Mouse (Mus musculus): ENCODE results near the gene Colgalt2. TPM values are rescaled to one million over a fixed set of nuclear protein-coding genes. Genes with fewer than 3 reads are reported as not detected.

The Colgalt2 gene
- polyA plus RNA-seq, 1 experiment from 2014 or later, result 4.2 TPM

- Histone ChIP-seq H3K4me3 (no peak overlapping the region), H3K36me3 (no peaks in the 10 kb centered on the region), H3K9me3 (replicated peaks) (no peaks in the 10 kb centered on the region), H3K4me2 (replicated peaks) (no peak overlapping the region), H3K27ac (no peak overlapping the region), H3K4me1 (peaks cover 12% of the 10 kb centered on the region; the same call in 1 of the 2 replicates), H3K9ac (no peak overlapping the region), H3K27me3 (peaks cover 23% of the 10 kb centered on the region)
- ATAC-seq (ENCODE audit: low FRiP score), result no peak
- WGBS, result 71% methylated on average over 1 of the region's 1 CpGs
Measured at GRCm38 (mm10) chr1:152398708-152399107, 922 bp upstream of the Colgalt2 start.

DNA sequence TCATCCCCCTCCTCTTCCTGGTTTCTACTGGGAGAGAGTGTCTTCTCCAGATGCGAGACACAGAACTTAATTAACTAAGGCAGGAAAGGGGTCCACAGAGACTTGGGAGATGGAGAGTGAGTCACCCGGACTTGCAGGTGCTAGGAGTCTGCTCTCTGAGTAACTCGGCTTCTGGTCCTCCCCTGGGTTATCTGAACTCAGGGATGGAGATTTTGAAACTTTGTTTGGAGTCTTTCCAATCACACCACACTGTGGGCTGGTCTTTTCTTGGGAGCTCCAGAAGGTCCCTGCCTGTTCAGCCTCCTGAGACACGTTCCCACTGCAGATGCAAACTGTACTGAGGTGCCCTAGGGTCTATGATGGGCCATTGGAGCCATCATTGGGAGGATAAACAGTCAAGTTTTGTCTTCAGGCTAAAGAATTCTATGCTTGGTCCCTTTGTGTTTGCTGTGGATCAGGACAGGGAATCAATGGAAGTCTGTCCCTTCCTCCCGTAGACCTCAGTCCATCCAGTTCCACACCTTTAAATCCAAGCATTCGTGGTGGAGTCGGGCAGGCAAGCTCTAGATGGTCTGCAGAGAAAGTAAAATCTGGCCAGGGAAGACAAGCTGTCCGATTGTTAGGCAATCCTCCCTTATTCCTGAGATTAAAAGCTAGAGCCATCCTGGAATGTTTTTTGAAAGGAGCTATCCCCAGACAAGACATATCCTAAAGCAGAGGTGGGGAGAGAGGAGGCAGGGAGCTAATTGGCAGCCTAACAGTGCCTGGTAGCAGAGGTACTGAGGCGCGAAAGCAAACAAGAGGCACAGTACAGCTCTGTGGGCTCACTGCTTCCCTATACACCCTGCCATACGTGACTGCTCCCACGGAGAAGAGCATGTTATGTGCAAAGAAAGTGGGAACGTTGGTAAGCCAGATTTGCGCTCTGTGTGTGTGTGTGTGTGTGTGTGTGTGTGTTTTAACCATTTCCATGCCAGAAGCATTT, 1.2 kb downstream of the Colgalt2 start:
- WGBS, result 21% methylated on average over 14 of the region's 14 CpGs
- Histone ChIP-seq H3K4me1 (peaks cover 12% of the 10 kb centered on the region; the same call in 1 of the 2 replicates), H3K9ac (peak overlapping the region; percentile 70), H3K27me3 (peaks cover 23% of the 10 kb centered on the region), H3K4me2 (replicated peaks) (peak overlapping the region; percentile 76), H3K4me3 (peak overlapping the region; percentile 63), H3K36me3 (no peaks in the 10 kb centered on the region), H3K9me3 (replicated peaks) (no peaks in the 10 kb centered on the region), H3K27ac (no peak overlapping the region)
- ATAC-seq (ENCODE audit: low FRiP score), result peak; percentile 53; the same call in 1 of the 2 replicates

GRCm38 (mm10) chr1:152407021-152407946, 7.7 kb downstream of the Colgalt2 start:
- Histone ChIP-seq H3K9ac (no peak overlapping the region), H3K27ac (peak overlapping the region; percentile 40; the same call in 1 of the 2 replicates), H3K27me3 (no peaks in the 10 kb centered on the region), H3K4me3 (no peak overlapping the region), H3K9me3 (replicated peaks) (peaks cover 5% of the 10 kb centered on the region; the same call in 1 of the 2 replicates), H3K4me2 (replicated peaks) (peak overlapping the region; percentile 41), H3K4me1 (peaks cover 8% of the 10 kb centered on the region), H3K36me3 (peaks cover 3% of the 10 kb centered on the region; the same call in 1 of the 2 replicates)
- ATAC-seq (ENCODE audit: low FRiP score), result no peak
- WGBS, result 41% methylated on average over 22 of the region's 22 CpGs

DNA sequence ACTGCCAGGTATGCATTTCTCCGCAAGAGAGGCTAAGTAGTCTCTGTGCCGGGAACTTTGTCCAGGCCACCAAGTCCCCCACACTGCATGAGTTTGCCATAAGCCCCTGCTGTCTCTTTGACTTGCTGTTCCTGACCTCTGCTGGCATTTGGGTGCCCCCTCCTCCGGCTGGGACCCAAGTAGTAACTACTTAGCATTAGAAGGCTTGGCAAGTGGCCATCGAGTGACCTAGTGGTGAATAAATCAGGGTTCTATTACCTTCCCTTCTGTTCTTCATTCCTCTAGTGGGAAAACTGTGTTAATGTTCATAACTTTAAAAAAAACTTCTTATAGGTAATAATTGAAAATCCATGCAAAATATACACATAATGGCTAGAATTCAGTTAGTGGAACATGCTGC, 9.7 kb downstream of the Colgalt2 start:
- ATAC-seq (ENCODE audit: low FRiP score), result no peak
- Histone ChIP-seq H3K4me1 (peaks cover 8% of the 10 kb centered on the region), H3K27me3 (no peaks in the 10 kb centered on the region), H3K9ac (no peak overlapping the region), H3K4me3 (no peak overlapping the region), H3K36me3 (peaks cover 4% of the 10 kb centered on the region; the same call in 1 of the 2 replicates), H3K27ac (no peak overlapping the region), H3K9me3 (replicated peaks) (peaks cover 7% of the 10 kb centered on the region; the same call in 1 of the 2 replicates), H3K4me2 (replicated peaks) (no peak overlapping the region)
- 85% methylated on average over 4 of the region's 4 CpGs for WGBS

DNA sequence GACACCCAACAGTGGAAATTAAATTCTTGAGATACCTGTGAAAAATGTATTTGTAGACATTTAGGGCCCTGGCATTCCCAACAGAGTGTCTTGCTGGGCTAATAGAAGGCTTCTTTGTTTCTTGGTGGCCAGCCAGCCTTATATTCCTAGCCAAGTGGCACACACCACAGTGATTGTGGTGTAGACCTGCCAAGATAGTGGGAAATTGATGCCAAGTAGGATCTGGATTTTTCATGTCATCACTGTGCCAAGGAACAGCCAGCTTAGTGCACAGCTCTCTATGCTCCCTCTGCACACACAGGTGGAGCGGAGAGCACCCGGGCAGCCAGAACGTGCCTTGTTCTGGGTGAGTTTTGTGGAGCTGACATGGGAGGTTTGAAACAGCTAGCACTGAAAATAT, 11.0 kb downstream of the Colgalt2 start:
- ATAC-seq (ENCODE audit: low FRiP score), result no peak
- no peak overlapping the region for H3K4me2 ChIP-seq (replicated peaks)
- peaks cover 4% of the 10 kb centered on the region; the same call in 1 of the 2 replicates for H3K36me3 ChIP-seq
- H3K27ac ChIP-seq, result no peak overlapping the region
- H3K4me1 ChIP-seq, result peaks cover 8% of the 10 kb centered on the region
- WGBS, result 95% methylated on average over 3 of the region's 3 CpGs
- H3K9me3 ChIP-seq (replicated peaks), result peaks cover 7% of the 10 kb centered on the region; the same call in 1 of the 2 replicates
- H3K4me3 ChIP-seq, result no peak overlapping the region
- H3K27me3 ChIP-seq, result no peaks in the 10 kb centered on the region
- no peak overlapping the region for H3K9ac ChIP-seq

GRCm38 (mm10) chr1:152413116-152413515, 13.5 kb downstream of the Colgalt2 start:
- no peak overlapping the region for H3K9ac ChIP-seq
- no peaks in the 10 kb centered on the region for H3K27me3 ChIP-seq
- no peaks in the 10 kb centered on the region; the same call in 1 of the 2 replicates for H3K4me1 ChIP-seq
- no peak overlapping the region for H3K27ac ChIP-seq
- H3K9me3 ChIP-seq (replicated peaks), result peaks cover 7% of the 10 kb centered on the region; the same call in 1 of the 2 replicates
- no peak for ATAC-seq (ENCODE audit: low FRiP score)
- H3K4me2 ChIP-seq (replicated peaks), result no peak overlapping the region
- WGBS, result 92% methylated on average over 2 of the region's 2 CpGs
- H3K36me3 ChIP-seq, result peaks cover 4% of the 10 kb centered on the region; the same call in 1 of the 2 replicates
- no peak overlapping the region for H3K4me3 ChIP-seq

- no peaks in the 10 kb centered on the region; the same call in 1 of the 2 replicates for H3K4me1 ChIP-seq
- no peak for ATAC-seq (ENCODE audit: low FRiP score)
- H3K9me3 ChIP-seq (replicated peaks), result peaks cover 7% of the 10 kb centered on the region; the same call in 1 of the 2 replicates
- no peak overlapping the region for H3K27ac ChIP-seq
- H3K36me3 ChIP-seq, result peaks cover 4% of the 10 kb centered on the region; the same call in 1 of the 2 replicates
- H3K4me3 ChIP-seq, result no peak overlapping the region
- no peak overlapping the region for H3K4me2 ChIP-seq (replicated peaks)
- H3K27me3 ChIP-seq, result no peaks in the 10 kb centered on the region
- 77% methylated on average over 1 of the region's 1 CpGs for WGBS
- no peak overlapping the region for H3K9ac ChIP-seq
Measured at GRCm38 (mm10) chr1:152413961-152414360, 14.3 kb downstream of the Colgalt2 start.

DNA sequence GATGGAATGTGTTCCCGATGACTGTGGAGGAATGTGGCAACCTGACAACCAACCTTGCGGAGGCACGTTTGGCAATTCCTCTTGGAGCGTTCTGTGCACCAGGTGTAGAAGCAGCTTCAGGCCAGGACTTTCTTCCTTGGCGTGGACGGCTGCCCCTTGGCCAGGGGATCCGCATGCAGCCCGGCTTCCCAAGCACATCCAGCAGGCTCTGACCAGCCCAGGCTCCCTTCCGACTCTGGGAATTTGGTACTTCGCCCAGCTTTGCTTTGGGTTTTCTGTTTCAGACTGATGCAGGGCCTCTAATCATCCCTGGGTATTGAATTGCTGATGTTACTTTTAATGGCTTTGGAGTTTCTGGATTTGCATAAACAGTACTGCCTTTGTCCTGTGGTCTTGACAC, 14.8 kb downstream of the Colgalt2 start:
- no peak overlapping the region for H3K4me2 ChIP-seq (replicated peaks)
- peaks cover 7% of the 10 kb centered on the region; the same call in 1 of the 2 replicates for H3K9me3 ChIP-seq (replicated peaks)
- WGBS, result 73% methylated on average over 10 of the region's 10 CpGs
- no peak for ATAC-seq (ENCODE audit: low FRiP score)
- H3K9ac ChIP-seq, result no peak overlapping the region
- H3K4me3 ChIP-seq, result no peak overlapping the region
- H3K27ac ChIP-seq, result no peak overlapping the region
- H3K36me3 ChIP-seq, result peaks cover 4% of the 10 kb centered on the region; the same call in 1 of the 2 replicates
- no peaks in the 10 kb centered on the region for H3K27me3 ChIP-seq
- no peaks in the 10 kb centered on the region; the same call in 1 of the 2 replicates for H3K4me1 ChIP-seq

DNA sequence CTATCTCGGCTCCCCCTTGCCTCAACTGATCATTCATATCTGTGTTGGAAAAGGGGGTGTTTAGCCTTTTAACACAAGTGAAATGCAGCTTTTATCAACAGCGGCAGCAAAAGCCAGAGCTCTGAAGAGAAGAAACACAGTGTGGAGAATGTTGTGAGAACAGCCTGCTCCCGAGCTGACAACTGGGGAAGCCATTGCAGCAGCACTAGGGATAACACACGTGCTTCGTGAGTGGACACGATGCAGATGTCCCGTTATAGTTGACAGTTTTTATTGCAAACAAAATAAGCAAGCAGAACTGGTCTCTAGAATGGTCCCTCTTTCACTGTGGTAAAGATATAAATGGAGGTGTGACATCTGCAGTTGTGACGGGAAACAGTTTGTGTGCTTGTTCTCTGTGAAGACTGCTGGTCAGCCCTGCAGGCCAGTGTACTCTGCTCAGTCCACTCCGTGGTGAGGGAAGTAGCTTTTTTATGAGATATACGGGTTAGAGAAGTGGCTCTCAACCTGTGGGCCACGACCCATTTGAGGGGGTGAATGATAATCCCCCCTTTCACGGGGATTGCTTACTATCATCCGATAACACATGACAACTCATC, 16.8 kb downstream of the Colgalt2 start:
- Histone ChIP-seq H3K27me3 (no peaks in the 10 kb centered on the region), H3K36me3 (peaks cover 4% of the 10 kb centered on the region; the same call in 1 of the 2 replicates), H3K9ac (no peak overlapping the region), H3K27ac (no peak overlapping the region), H3K4me3 (no peak overlapping the region), H3K9me3 (replicated peaks) (peaks cover 7% of the 10 kb centered on the region; the same call in 1 of the 2 replicates), H3K4me2 (replicated peaks) (no peak overlapping the region), H3K4me1 (no peaks in the 10 kb centered on the region; the same call in 1 of the 2 replicates)
- WGBS, result 87% methylated on average over 13 of the region's 13 CpGs
- ATAC-seq (ENCODE audit: low FRiP score), result no peak

- Histone ChIP-seq H3K9me3 (replicated peaks) (no peaks in the 10 kb centered on the region), H3K4me3 (no peak overlapping the region), H3K36me3 (no peaks in the 10 kb centered on the region), H3K4me1 (no peaks in the 10 kb centered on the region; the same call in 1 of the 2 replicates), H3K4me2 (replicated peaks) (no peak overlapping the region), H3K27me3 (no peaks in the 10 kb centered on the region), H3K9ac (no peak overlapping the region), H3K27ac (no peak overlapping the region)
- 45% methylated on average over 5 of the region's 5 CpGs for WGBS
- no peak for ATAC-seq (ENCODE audit: low FRiP score)
Measured at GRCm38 (mm10) chr1:152417602-152418001, 18.0 kb downstream of the Colgalt2 start.

GRCm38 (mm10) chr1:152422295-152422694, 22.7 kb downstream of the Colgalt2 start:
- 79% methylated on average over 3 of the region's 3 CpGs for WGBS
- H3K9me3 ChIP-seq (replicated peaks), result no peaks in the 10 kb centered on the region
- H3K4me2 ChIP-seq (replicated peaks), result no peak overlapping the region
- H3K27ac ChIP-seq, result no peak overlapping the region
- no peaks in the 10 kb centered on the region for H3K27me3 ChIP-seq
- no peak overlapping the region for H3K9ac ChIP-seq
- H3K4me3 ChIP-seq, result no peak overlapping the region
- no peaks in the 10 kb centered on the region; the same call in 1 of the 2 replicates for H3K4me1 ChIP-seq
- H3K36me3 ChIP-seq, result no peaks in the 10 kb centered on the region
- no peak for ATAC-seq (ENCODE audit: low FRiP score)
